In genomic region chr2:32637778-32638281, GRCm38 (mm10) we compare ENCODE assay signal across 8 mouse cellular contexts. TPM values are rescaled to one million over a fixed set of nuclear protein-coding genes. Genes with fewer than 3 reads are reported as not detected.
DNase-seq lines count a peak whose midpoint lies in the region; ATAC-seq and TF ChIP-seq lines count a peak whose summit lies in the region.

No protein-coding gene starts in this region.

- TF ChIP-seq CTCF in heart, adult 2 months (IDR thresholded peaks at IDR 0.05) = no peak
- TF ChIP-seq CTCF in lung, adult 2 months (IDR thresholded peaks at IDR 0.05; ENCODE audit: insufficient read depth, low read length) = no peak

- peak; percentile 63 for TF ChIP-seq EP300 in heart, adult 2 months (IDR thresholded peaks at IDR 0.05; ENCODE audit: insufficient read depth, low read depth, low read length)

- H3K79me2 ChIP-seq in heart, adult 2 months (replicated peaks; ENCODE audit: control insufficient read depth, insufficient read depth, low read length) = no peaks in the 10 kb centered on the region

- H3K4me3 ChIP-seq in midbrain, embryonic 13.5 days (replicated peaks) = no peak overlapping the region
- no peak overlapping the region for H3K4me3 ChIP-seq in midbrain, embryonic 15.5 days
- H3K4me3 ChIP-seq in heart, adult 2 months = no peak overlapping the region
- H3K4me3 ChIP-seq in lung, adult 2 months (replicated peaks; ENCODE audit: extremely low read depth, low read depth, low read length) = no peak overlapping the region

- H3K4me2 ChIP-seq in midbrain, embryonic 13.5 days (replicated peaks) = no peak overlapping the region
- no peak overlapping the region for H3K4me2 ChIP-seq in midbrain, embryonic 15.5 days

- ATAC-seq in midbrain, embryonic 13.5 days = no peak
- ATAC-seq in midbrain, embryonic 15.5 days (replicated peaks) = no peak

- no peak overlapping the region for H3K27ac ChIP-seq in midbrain, embryonic 13.5 days
- H3K27ac ChIP-seq in midbrain, embryonic 15.5 days = no peak overlapping the region
- H3K27ac ChIP-seq in heart, adult 2 months = peak overlapping the region; percentile 80

- DNase-seq in heart, adult 2 months = peak; percentile 78 to 85
- peak; percentile 66 for DNase-seq in kidney, adult 18-20 months
- DNase-seq in lung, adult 2 months = peak; percentile 61
- peak; percentile 73 to 79 for DNase-seq in spleen, postnatal 4 days (ENCODE audit: low spot score in 2 of 2)
- no peak for DNase-seq in ovary, postnatal 14 days (ENCODE audit: low spot score)
- no peak for DNase-seq in urinary bladder, adult 18-20 months (ENCODE audit: low spot score in 2 of 2)

- H3K9ac ChIP-seq in midbrain, embryonic 13.5 days (replicated peaks) = 0 out of 2 replicates have a peak overlapping the region, but pooled peaks have one; percentile 32
- no peak overlapping the region for H3K9ac ChIP-seq in midbrain, embryonic 15.5 days
- 0 out of 2 replicates have a peak overlapping the region, but pooled peaks have one; percentile 1 for H3K9ac ChIP-seq in heart, adult 2 months (ENCODE audit: low read depth, low read length)

- TF ChIP-seq POLR2A in heart, adult 2 months (IDR thresholded peaks at IDR 0.05; ENCODE audit: insufficient read depth, low read depth, low read length) = peak; percentile 47; the same call in 1 of the 2 replicates
- TF ChIP-seq POLR2A in lung, adult 2 months (IDR thresholded peaks at IDR 0.05; ENCODE audit: borderline replicate concordance, extremely low read depth, low read depth, low read length) = no peak

- H3K36me3 ChIP-seq in midbrain, embryonic 13.5 days = peaks cover 10% of the 10 kb centered on the region; the same call in 1 of the 2 replicates
- no peaks in the 10 kb centered on the region for H3K36me3 ChIP-seq in midbrain, embryonic 15.5 days (replicated peaks)
- H3K36me3 ChIP-seq in heart, adult 2 months (ENCODE audit: control insufficient read depth, insufficient read depth, low read length) = no peaks in the 10 kb centered on the region

- intact Hi-C loops in heart, adult 2 months (cut with DNase I) = loop anchor here (2.0 kb wide), 1 partner anchor 17 kb away; no protein-coding TSS in a partner anchor

- H3K4me1 ChIP-seq in midbrain, embryonic 13.5 days (replicated peaks) = peaks cover 5% of the 10 kb centered on the region; the same call in 1 of the 2 replicates
- H3K4me1 ChIP-seq in midbrain, embryonic 15.5 days = no peaks in the 10 kb centered on the region
- peaks cover 29% of the 10 kb centered on the region for H3K4me1 ChIP-seq in heart, adult 2 months (ENCODE audit: control insufficient read depth, insufficient read depth, low read length)
- peaks cover 28% of the 10 kb centered on the region for H3K4me1 ChIP-seq in lung, adult 2 months (ENCODE audit: control insufficient read depth, insufficient read depth, low read length)

- WGBS in midbrain, embryonic 13.5 days = 57% methylated on average over 11 of the region's 11 CpGs
- WGBS in midbrain, embryonic 15.5 days = 58% methylated on average over 11 of the region's 11 CpGs
- 10% methylated on average over 11 of the region's 11 CpGs for WGBS in heart, adult 2 months
- 14% methylated on average over 11 of the region's 11 CpGs for WGBS in lung, adult 2 months

- no peaks in the 10 kb centered on the region for H3K9me3 ChIP-seq in midbrain, embryonic 13.5 days
- H3K9me3 ChIP-seq in midbrain, embryonic 15.5 days = no peaks in the 10 kb centered on the region

- no peaks in the 10 kb centered on the region for H3K27me3 ChIP-seq in midbrain, embryonic 13.5 days
- H3K27me3 ChIP-seq in midbrain, embryonic 15.5 days (replicated peaks) = no peaks in the 10 kb centered on the region
- no peaks in the 10 kb centered on the region for H3K27me3 ChIP-seq in heart, adult 2 months (ENCODE audit: control insufficient read depth, insufficient read depth, low read length)

RNA-seq across cellular contexts. Expression of gene Eng, which starts 8.6 kb away (rescaled TPM):
- 22.0 and 24.8 TPM in 2 replicates for polyA plus RNA-seq in midbrain, embryonic 13.5 days (2015; fragmentation: Nextera tagmentation; extraction: Ambion mirVana)
- polyA plus RNA-seq in midbrain, embryonic 15.5 days (2015; fragmentation: Nextera tagmentation; extraction: Ambion mirVana) = 32.4 and 32.8 TPM in 2 replicates
- total RNA-seq in heart, adult 2 months (2021) = 100 to 1,000 TPM; 113 to 122 TPM
- polyA plus RNA-seq in heart, adult 2 months (2012; rRNA removed) = 230 and 239 TPM in 2 replicates
- 713 and 858 TPM in 2 replicates for polyA plus RNA-seq in lung, adult 2 months (2012; rRNA removed)

RNA-seq across cellular contexts. Expression of gene Ak1, which starts 16.3 kb away (rescaled TPM):
- 62.5 and 62.9 TPM in 2 replicates for polyA plus RNA-seq in midbrain, embryonic 13.5 days (2015; fragmentation: Nextera tagmentation; extraction: Ambion mirVana)
- polyA plus RNA-seq in midbrain, embryonic 15.5 days (2015; fragmentation: Nextera tagmentation; extraction: Ambion mirVana) = 97.6 and 101 TPM in 2 replicates
- 100 to 1,000 TPM; 606 to 670 TPM for total RNA-seq in heart, adult 2 months (2021)
- 584 and 623 TPM in 2 replicates for polyA plus RNA-seq in heart, adult 2 months (2012; rRNA removed)
- 27.6 and 65.9 TPM in 2 replicates for polyA plus RNA-seq in lung, adult 2 months (2012; rRNA removed)

RNA-seq across cellular contexts. Expression of gene St6galnac6, which starts 38.3 kb away (rescaled TPM):
- 10.1 and 11.3 TPM in 2 replicates for polyA plus RNA-seq in midbrain, embryonic 13.5 days (2015; fragmentation: Nextera tagmentation; extraction: Ambion mirVana)
- 24.2 and 26.9 TPM in 2 replicates for polyA plus RNA-seq in midbrain, embryonic 15.5 days (2015; fragmentation: Nextera tagmentation; extraction: Ambion mirVana)
- total RNA-seq in heart, adult 2 months (2021) = 100 to 1,000 TPM; 107 to 125 TPM
- polyA plus RNA-seq in heart, adult 2 months (2012; rRNA removed) = 129 and 174 TPM in 2 replicates
- 59.0 and 59.8 TPM in 2 replicates for polyA plus RNA-seq in lung, adult 2 months (2012; rRNA removed)

RNA-seq across cellular contexts. Expression of gene St6galnac4, which starts 50.9 kb away (rescaled TPM):
- polyA plus RNA-seq in midbrain, embryonic 13.5 days (2015; fragmentation: Nextera tagmentation; extraction: Ambion mirVana) = 15.2 and 16.3 TPM in 2 replicates
- 33.3 and 36.5 TPM in 2 replicates for polyA plus RNA-seq in midbrain, embryonic 15.5 days (2015; fragmentation: Nextera tagmentation; extraction: Ambion mirVana)
- total RNA-seq in heart, adult 2 months (2021) = 10 to 100 TPM; 16.2 to 17.8 TPM
- polyA plus RNA-seq in heart, adult 2 months (2012; rRNA removed) = 25.2 and 28.6 TPM in 2 replicates
- polyA plus RNA-seq in lung, adult 2 months (2012; rRNA removed) = 39.5 and 40.4 TPM in 2 replicates

Comparison
In these comparisons a context has a peak if more than half of its experiments do, and no peak if none do; other contexts are left out.
1. DNase-seq: peak in heart, adult 2 months (2 of 2), kidney, adult 18-20 months (single experiment), lung, adult 2 months (single experiment) and spleen, postnatal 4 days (2 of 2); none in ovary, postnatal 14 days (single experiment) and urinary bladder, adult 18-20 months (0 of 2).